Mouse (Mus musculus) frontal cortex, adult (tissue): ENCODE measurements around the gene Txnrd1.

ENCODE experiments used
- ATAC-seq: cut with Nextera tagmentation; 2 replicates; pipeline ENCODE4 v1.9.2; 2017; ENCODE audit warnings: mild to moderate bottlenecking, moderate library complexity, mixed read lengths; ENCODE audit not compliant: low TSS enrichment

Gene Txnrd1

DNA sequence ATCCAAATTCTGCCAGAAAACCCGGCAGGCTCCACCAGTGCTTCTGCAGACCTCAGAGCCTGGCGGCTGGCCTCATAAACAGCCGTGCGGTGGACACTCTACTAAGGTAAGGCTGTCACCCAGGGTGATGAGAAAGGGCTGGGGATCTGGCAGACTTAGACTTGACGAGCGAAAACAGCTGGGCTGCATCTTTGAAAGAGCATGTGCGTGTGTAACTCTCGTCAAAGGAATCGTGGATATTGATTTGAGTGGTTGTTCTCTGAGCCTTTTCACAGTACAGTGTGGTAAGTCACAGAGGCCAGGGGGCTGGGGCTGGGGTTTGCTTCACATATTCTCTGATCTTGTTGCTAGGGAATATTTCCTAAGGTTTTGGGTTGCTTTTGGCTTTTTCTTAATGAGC lies at the start of gene Txnrd1:
Gene Txnrd1 (plus strand): TSS at position 26 of the 400 bp plus-strand sequence.
- ATAC-seq: no peak

DNA sequence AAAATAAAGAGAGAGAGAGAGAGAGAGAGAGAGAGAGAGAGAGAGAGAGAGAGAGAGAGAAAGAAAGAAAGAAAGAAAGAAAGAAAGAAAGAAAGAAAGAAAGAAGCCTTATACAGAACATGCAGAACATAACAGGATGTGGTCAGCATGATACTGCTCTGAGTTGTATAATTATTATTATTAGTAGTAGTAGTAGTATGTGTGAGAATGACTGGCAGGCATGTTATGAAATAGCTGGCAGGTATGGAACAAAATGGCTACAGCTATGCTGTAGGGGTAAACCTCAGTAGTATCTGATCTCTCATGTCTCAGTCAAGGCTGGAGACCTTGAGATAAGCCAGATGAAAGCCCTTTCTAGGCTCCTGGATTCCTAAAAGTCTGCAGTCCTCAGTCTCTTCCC lies 44.6 kb upstream of the Txnrd1 start:
- no peak for ATAC-seq

DNA sequence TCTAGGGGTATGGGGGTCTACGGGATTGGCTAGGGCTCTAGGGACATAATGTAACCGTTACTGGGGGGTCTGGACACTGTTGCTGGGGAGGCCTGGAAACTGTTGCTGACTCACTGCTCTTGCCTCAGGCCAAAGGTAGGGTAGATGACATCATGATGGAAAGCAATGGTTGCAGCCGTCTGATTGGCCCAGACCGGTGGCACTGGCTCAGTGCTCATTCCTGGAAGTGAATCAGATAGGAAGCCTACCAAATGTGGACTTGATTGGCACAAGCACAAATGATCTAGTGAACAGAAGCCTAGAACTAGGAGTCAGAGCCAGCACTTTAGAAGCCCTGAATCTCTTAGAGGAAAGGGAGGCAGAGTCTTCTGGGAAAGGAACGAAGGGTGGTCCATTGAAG lies 43.2 kb upstream of the Txnrd1 start:
- no peak for ATAC-seq

DNA sequence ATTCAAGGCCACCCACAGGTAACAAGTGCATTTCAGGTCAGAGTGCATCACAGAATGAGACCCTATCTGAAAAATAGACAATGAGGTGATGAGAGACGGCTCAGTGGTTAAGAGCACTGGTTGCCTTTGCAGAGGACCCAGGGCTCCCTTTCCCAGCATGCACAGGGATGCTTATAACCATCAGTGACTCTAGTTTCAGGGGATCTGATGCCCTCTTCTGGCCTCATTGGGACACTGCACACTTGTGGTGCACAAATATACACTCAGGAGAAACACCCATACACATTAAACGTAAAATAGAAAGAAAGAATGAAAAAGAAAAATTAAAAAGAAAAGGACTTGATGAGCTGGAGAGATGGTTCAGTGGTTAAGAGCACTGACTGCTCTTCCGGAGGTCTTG lies 42.0 kb upstream of the Txnrd1 start:
- ATAC-seq: no peak

DNA sequence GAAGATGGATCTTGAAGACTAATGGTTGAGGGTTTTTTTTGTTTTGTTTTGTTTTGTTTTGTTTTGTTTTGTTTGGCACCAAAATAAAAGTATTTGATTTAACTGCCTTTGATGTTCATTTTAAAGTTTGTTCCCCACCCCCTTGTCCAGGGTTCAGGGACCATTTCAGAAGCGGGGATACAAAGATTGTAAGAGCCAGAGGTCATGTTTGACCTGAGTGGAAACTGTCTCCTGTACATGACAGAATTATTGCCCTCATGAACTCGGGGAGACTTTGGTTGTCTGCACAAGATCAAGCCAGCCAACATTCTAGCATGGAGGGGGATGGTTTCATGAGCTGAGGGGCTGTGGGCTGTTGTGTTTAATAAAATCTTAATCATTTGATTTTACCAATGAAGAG lies 41.4 kb upstream of the Txnrd1 start:
- ATAC-seq: no peak

DNA sequence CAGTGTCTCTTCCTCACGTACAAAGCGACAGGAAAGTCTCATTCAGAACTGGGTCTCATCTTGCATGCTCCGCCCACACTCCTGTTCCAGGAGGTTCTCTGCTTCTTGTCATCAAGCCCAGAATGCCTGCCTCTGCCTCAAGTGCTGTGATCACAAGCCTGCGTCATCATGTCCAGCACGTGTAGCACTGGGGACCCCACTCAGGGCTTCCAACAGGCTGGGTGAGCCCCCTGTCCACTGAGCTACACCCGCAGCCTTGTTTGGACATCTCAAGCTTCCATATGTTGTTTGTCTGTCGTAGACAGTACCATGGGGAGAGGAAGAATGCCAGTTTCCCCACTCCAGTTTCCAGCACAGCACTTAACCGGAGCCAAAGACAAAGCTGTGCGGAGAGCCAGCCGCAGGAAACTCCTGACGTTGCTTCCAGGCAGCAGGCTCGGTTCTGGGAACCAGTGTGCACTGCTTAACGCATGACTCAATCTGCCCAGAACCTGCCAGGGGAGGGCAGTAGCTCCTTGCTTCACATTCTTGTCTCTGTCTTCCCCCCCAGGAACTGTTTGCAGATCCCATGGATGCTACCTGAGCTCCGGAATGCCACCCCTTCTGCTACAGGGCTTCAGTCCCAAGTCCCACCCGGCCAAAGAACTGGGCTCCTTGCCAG lies 38.5 kb upstream of the Txnrd1 start:
- peak; percentile 95 for ATAC-seq

DNA sequence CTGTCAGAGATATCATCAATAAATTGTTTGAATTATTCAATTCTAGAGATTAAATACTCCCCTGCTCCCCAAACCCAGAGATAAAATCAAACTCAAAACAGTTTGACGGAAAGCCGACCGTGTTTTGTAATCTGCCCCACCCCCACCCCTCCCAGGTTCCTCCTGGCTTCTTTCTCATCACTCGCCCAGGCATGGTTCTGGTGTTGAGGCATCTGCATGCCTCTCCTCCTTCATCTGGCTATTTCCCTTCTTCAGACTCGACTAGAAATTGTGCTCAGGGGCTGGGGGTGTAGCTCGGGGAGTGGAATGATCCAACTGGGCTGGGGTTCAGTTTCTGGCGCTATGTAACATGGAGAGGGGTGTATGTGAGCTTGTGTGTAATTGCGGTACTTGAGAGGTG lies 38.0 kb upstream of the Txnrd1 start:
- 0 out of 2 replicates have a peak, but pooled peaks have one; percentile 21 for ATAC-seq

DNA sequence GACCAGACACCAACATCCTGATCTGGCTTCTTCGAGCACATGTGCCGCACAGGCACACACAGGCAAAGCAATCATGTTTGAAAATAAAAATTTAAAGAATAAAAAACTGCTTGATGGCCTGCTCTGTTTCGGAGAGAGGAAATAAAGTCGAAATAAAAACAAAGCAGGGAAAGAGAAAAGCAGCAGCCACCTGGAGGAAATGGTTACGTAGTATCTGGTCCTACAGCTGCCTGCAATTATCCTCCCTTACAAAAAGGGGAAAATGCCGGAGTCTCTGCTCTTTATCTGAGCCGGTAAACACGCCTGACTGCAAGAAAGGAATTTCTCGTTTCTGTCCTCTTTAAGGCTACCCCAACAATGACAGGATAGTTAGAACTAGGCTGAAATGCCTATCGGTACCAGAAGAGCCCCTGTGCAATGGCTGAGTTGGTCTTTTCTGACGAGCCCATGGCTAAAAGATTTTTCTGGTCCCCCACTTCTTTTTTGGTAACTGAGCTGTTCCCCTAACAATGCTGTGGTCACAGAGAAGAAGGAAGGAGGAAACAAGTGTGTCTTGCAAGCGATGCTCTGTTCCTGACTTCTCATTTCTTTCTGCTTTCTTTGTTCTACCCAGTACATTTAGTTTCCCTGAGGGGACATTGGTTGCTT lies 37.2 kb upstream of the Txnrd1 start:
- ATAC-seq: no peak

DNA sequence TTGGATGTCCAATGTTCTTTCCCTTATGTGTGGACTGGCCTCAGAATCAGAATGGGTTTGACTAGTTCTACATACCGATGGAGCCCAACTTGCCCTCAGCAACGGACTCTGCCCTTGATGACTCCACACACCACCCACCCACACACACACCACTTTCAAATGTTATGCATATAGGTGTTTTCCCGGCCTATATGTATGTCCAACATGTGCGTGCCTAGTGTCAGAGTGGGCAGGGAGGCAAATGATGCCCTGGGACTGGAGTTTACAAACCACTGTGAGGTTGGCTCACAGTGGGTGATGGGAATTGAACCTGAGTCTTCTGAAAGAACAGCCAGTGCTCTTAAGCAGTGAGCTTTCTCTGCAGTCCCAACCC lies 36.6 kb upstream of the Txnrd1 start:
- ATAC-seq: no peak

DNA sequence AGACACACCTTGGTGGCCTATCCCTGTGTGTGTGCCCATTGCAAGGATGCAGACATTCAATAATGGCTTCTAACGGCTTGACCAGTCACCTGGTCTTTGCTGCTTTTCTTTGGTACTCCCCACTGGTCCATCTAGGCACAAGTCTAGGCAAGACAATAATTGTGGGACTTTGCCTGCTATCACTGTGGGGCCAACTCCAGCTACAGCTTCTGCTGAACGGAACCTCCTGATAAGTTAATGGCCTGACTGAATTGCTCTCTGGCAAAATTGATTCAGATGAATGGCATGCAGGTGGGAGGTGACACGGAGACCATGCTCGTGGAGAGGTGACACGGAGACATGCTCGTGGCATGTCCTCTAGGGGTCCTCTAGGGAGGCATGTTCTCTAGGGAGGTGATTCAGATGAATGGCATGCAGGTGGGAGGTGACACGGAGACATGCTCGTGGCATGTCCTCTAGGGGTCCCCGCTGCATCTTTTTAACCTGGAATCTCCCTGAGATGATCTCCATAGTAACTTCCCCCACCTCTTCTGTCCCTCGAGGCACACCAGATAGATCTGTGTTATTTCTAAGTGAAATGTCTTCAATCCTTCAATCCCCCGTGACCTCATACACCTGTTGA lies 35.3 kb upstream of the Txnrd1 start:
- no peak for ATAC-seq

DNA sequence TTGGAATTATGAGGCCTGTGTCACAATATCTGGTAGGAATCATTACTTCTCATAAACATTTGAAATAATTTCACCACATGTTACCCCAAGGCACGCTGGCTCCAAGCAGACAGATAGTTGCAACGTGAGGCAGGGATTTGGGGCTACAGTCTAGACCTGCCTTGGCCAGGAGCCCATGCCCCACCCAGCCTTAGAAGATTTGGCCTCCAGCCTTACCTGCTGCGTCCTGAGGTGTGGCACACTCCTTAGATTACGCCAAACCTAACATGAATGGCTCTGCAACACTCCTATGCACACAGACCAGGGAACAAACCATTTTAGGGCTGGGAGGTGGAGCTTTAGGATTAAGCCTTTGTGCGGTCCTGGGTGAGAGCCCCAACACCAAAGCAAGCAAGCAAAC lies 33.7 kb upstream of the Txnrd1 start:
- ATAC-seq: no peak

DNA sequence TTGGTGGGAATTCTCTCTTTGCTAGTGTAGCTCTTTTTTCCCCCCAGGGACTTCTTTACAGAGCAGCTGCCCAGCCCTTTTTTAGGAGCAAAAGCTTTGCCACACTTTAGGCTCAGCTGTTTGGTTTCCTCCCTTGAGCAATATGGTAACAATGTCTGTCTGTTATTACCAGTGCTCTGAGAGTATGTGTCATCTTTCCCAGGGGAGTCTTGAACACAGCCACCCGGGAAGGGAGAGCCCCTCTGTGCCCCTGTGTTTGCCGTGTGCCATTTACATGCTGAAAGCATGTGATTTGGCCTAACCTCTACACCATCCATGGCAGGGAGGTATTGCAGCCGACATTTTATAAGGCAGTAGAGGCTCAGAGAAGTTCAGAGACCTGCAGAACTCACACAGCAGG lies 29.4 kb upstream of the Txnrd1 start:
- ATAC-seq: no peak

DNA sequence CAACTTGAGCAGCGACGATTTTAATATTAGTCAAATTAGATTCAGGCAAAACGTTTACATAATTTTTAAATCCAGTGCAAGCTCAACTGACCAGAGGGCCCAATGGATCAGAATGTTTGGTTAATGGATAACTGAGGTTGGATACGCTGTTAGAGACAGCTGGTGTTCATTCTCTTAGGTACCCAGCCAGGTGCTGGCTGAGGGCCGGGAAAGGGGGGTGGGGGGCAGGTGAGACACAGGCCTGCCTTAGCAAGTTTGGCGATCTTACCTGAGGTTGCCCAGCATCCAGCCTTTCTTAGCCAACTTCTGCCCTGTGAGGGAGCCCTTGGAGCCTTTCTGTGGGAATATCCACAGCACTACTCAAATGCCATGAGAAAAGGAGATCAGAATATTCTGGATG lies 28.6 kb upstream of the Txnrd1 start:
- no peak for ATAC-seq

DNA sequence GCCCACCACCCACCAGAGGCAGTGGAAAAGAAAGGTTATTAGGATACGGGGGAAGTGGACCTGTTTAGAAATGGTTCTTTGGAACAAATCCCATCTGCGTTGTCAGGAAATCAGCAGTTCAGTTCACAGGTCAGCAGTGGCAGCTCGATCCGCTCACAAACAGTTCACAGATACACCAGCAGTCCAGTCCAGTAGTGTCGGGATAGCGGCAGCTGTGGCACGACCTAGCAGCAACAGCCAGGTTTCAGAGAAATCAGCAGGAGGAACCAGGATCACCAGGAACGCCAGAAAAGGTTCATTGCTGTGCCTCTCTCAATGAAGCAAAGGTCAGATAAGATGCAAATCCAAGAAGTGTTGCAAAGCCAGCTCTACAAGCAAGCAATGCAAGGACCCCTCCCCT lies 27.3 kb upstream of the Txnrd1 start:
- ATAC-seq: no peak

DNA sequence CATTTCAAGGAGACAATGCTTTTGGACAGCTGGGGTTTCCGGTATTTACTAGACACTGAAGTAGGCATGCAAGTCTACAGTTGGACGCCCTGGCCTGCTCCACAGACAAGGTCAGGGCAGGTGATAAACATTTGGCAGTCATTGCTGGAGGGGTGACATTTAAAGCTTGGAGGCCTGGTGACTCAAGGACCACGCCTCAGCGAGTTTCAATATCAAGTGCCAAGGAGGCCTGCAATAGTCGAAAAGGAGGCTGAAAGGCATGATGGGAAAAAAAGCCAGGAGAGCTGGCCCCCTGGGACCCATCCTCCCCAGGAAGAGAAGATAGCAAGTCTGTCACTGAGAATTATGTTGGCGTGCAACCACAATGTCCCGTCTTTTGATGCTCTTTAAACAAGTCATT lies 26.5 kb upstream of the Txnrd1 start:
- ATAC-seq: no peak

DNA sequence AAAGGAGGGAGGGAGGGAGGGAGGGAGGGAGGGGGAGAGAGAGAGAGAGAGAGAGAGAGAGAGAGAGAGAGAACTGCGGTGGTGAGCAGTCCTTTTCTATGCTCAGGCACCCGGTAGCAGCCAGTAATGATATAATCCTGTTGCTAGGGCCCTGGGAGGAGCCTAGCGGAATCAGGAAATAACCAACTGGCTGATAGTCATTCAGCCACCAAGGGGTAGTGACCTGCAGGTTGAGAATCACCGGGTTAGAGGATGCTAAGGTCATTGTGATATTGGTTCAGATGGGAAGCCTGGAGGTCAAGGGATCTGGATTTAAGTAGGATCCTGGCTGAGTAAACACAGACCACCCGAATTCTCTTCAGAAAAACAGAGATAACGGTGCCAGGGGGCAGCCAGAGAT lies 25.6 kb upstream of the Txnrd1 start:
- no peak for ATAC-seq

DNA sequence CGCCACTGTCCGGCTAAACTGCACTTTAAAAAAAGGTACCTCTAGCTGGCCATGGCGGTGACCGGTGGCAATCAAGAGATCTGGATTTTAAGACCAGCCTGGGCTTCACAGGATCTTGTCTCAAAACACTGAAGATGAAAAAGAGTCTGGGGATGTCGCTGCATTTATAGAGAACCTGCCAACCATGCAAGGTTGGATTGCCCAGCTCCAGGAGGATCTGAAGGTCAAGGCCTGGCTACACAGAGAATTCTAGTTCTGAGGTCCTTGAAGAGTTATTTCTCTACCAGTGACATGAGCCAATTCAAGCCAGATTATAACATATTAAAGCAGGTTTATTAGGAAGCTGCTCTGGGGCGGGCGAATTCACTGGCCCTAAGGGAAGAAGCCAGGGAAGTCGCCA lies 24.9 kb upstream of the Txnrd1 start:
- no peak for ATAC-seq

DNA sequence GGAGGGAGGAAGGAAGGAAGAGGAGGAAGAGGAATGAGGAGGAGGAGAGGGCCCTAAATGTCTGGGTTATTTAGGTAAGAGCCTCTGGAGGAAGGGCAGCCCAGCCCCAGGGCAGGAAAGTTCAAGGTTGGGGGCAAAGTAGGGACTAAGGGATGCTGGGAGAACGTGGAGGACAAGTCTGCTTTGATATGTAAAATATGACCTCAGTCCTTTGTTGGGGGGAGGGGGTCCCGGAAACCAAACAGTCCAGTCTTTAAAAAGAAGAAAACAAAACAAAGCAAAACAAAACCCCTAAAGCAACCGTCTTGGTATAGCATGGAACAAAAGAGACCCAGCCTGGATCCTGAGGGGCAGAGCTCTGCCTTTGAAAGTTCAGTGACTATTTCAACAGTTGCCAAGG lies 24.4 kb upstream of the Txnrd1 start:
- no peak for ATAC-seq

DNA sequence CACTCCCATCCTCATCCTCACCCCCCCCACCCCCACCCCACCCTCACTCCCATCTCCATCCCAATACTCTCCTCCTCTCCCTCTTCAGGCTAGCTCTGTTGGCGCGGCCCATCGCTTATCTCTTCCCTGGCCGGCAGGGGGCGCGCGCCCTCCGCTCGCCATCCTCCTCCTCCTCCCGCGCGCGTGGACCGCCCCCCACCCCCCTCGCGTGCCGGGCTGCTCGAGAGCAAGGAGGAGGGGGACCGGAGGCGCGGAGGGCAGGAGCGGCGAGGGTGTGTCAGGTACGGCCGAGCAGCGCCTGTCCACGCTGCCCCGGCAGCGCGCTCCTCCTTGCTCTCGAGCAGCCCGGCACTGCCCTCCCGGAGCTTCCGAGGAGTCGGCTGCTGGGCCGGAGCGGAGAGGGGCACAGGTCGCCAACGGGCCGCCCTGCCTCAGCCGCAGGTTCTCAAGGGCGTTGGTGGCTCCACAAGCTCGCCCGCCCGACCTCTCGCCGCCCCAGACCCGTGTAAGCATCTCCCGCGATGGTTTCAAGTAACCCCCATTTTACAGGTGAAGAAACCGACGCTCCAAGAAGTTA lies 21.8 kb upstream of the Txnrd1 start:
- peak; percentile 91 for ATAC-seq

DNA sequence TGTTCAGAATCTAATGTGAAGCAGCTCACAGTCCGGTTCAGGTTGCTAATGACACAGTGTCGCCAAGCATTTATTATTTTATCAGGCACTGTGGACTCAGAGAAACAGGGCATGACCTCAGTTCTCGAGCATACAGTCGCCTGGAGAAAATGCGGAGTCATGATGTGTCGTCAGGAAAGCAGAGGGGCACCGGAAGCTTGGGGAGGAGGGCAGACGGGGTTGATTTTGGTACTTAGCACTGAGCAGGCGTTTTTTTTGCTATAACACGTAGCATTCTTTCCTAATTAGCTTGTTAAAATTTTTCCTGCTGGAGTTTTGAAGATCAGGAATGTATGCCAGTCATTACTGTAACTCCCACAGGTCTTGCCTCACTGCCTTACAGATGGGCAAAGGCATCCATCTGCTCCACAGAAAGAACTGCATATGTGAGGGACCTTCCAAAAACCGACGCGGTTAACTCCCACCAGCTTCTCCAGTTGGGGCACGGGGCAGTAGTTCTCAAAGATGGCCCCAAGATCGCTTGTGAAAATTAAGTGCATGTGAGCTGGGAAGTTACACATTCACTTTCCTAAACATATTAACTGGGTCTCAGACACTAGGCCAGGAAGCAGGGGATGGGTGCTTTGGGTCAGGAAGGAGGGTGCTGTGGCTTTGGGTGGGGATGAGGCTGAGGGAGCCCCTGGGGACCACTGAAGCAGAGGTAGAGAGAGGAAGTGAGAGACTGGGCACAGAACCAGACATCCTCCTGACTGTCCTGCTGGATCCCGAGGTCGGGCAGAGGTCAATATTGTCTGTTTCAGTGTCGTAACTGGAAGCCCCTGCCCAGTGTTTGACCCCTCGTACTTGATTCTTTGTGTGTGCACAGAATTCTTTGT lies 19.4 kb upstream of the Txnrd1 start:
- ATAC-seq: no peak

DNA sequence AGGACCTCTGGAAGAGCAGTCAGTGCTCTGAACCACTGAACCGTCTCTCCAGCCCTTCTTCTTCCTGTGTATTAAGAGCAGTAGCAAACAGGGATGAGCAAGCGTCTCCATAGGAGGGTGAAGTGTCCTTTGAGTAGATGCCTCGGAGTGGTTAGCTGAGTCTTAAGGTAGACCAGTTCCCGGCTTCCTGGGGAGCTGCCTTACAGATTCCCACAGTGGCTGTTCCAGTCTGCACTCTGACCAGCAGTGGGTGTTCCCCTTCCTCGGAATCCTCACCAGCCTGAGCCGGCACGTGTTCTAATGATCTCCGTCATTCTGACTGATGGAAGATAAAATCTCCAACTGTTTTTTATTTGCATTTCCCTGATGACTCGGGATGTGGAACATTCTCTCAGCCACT lies 17.3 kb upstream of the Txnrd1 start:
- ATAC-seq: no peak

DNA sequence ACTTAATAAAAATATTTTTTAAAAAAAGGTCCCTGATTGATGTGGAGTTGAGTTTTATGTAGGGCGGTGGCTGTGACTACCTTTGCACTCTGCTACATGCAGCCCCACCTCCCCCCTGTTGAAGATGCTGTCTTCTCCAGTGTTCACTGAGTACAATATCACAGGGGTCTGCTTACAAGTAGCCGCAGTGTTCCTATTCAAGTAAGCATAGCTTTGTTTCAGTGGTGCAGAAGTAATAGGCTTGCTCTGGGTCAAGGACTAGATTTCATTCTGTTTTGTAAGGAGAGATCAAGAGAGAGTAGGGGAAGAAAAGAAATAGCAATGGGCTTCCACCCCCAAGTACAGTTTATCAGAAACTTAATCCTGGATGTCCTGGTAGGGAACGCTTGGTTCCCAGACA lies 16.2 kb upstream of the Txnrd1 start:
- ATAC-seq: no peak
